Mouse (Mus musculus) ES-E14 (cell line): ENCODE data around the gene Cdh5. TPM values are rescaled to one million over a fixed set of nuclear protein-coding genes. Genes with fewer than 3 reads are reported as not detected.

ENCODE experiments used
- DNase-seq: peaks from one replicate; pipeline ENCODE4 v3.0.0-alpha.2; 2013; ENCODE audit warnings: low read depth, low spot score
- H3K27ac ChIP-seq: 2 replicates; pipeline ENCODE4 v1.5.1; 2012; ENCODE audit warnings: low read depth, mild to moderate bottlenecking, low read length, moderate library complexity, mixed read lengths; ENCODE audit not compliant: poor library complexity, insufficient read depth, severe bottlenecking
- H3K36me3 ChIP-seq: 2 replicates; pipeline ENCODE4 v1.6.1; 2012; ENCODE audit warnings: mild to moderate bottlenecking, low read length, moderate library complexity, mixed read lengths; ENCODE audit not compliant: control insufficient read depth, poor library complexity, insufficient read depth, severe bottlenecking
- H3K4me1 ChIP-seq, 2 experiments: fragments of 150-350 bp in 1 of 2; sonication (generic) in 1 of 2; 2 replicates each; pipeline ENCODE4 v1.6.1; 2012; ENCODE audit warnings: low read length in 2 of 2, mild to moderate bottlenecking in 1 of 2, mixed read lengths in 1 of 2; ENCODE audit not compliant: control insufficient read depth in 2 of 2, insufficient read depth in 2 of 2, poor library complexity in 1 of 2
- H3K4me3 ChIP-seq, 2 experiments: fragments of 150-350 bp in 1 of 2; sonication (generic) in 1 of 2; 2 replicates each; pipeline ENCODE4 v1.5.1; 2012; ENCODE audit warnings: low read length in 2 of 2, low read depth in 1 of 2, mild to moderate bottlenecking in 1 of 2, mixed read lengths in 1 of 2; ENCODE audit not compliant: insufficient read depth in 1 of 2, poor library complexity in 1 of 2, severe bottlenecking in 1 of 2
- H3K9ac ChIP-seq: 2 replicates; pipeline ENCODE4 v1.6.1; 2012; ENCODE audit warnings: low read depth, mild to moderate bottlenecking, low read length, mixed read lengths; ENCODE audit not compliant: poor library complexity, insufficient read depth, severe bottlenecking
- H3K9me3 ChIP-seq: fragments of 150-350 bp; sonication (generic); 2 replicates; pipeline ENCODE4 v1.6.1; 2012; ENCODE audit warnings: low read depth, mild to moderate bottlenecking, low read length; ENCODE audit not compliant: control insufficient read depth, insufficient read depth
- CHD2 ChIP-seq: IDR thresholded peaks from 2 replicates; pipeline ENCODE4 v1.6.1; 2014; ENCODE audit warnings: mild to moderate bottlenecking, low read depth, low read length, inconsistent platforms
- HCFC1 ChIP-seq: IDR thresholded peaks from 2 replicates; pipeline ENCODE4 v1.6.1; 2012; ENCODE audit warnings: low read length, inconsistent platforms, borderline replicate concordance; ENCODE audit not compliant: insufficient read depth
- MAFK ChIP-seq: IDR thresholded peaks from 2 replicates; pipeline ENCODE4 v1.6.1; 2014; ENCODE audit warnings: mild to moderate bottlenecking, low read depth, low read length, inconsistent platforms; ENCODE audit not compliant: insufficient read depth
- ZC3H11A ChIP-seq: IDR thresholded peaks from 2 replicates; pipeline ENCODE4 v1.6.1; 2012; ENCODE audit warnings: low read depth, mild to moderate bottlenecking, inconsistent platforms, low read length, borderline replicate concordance
- ZNF384 ChIP-seq: IDR thresholded peaks from 2 replicates; pipeline ENCODE4 v1.6.1; 2012; ENCODE audit warnings: low read depth, low read length, inconsistent platforms
- in situ Hi-C, 2 experiments: fragments of 600-800 bp; cut with MboI; formaldehyde crosslinking; loops; one replicate each; pipeline ENCODE4 v1.15.1; 2025; ENCODE audit warnings: low sequenced_read_pairs in 2 of 2, inconsistent platforms in 1 of 2; ENCODE audit not compliant: unreplicated experiment in 2 of 2
- total RNA-seq: library from RNA; depleted of rRNA; stranded (reverse); fragments of 300-350 nt; gene quantifications from 2 replicates; pipeline ENCODE4 v1.2.3, GENCODE M21; 2012; rRNA removed

Cdh5 gene
- total RNA-seq = 0.16 and 2.0 TPM in 2 replicates

DNA sequence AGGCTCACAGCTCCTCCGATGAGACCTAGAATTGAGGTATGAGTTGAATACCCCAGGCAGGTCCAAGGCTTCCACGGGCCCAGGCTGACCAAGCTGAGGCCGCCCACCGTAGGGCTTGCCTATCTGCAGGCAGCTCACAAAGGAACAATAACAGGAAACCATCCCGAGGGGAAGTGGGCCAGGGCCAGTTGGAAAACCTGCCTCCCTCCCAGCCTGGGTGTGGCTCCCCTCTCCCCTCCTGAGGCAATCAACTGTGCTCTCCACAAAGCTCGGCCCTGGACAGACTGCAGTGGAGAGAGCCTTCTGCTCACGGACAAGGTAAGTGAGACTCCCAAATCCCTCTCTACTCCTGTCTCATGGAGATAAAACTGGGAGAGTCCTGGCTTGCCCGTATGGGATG lies at the start of gene Cdh5:
Gene Cdh5, plus strand, starts transcription at position 211 of the 400 bp plus-strand sequence.
- in situ Hi-C loops = no loop called here
- no peaks in the 10 kb centered on the region for H3K36me3 ChIP-seq
- peaks cover 2 to 3% of the 10 kb centered on the region in 2 experiments; a peak in 2 of 4 replicates for H3K4me1 ChIP-seq
- no peak for DNase-seq
- no peak within 1 kb of the TSS for H3K9ac ChIP-seq
- H3K27ac ChIP-seq = no peak within 1 kb of the TSS
- TF ChIP-seq ZC3H11A (no peak), HCFC1 (no peak), CHD2 (no peak), ZNF384 (no peak), MAFK (no peak)
- H3K9me3 ChIP-seq = no peaks in the 10 kb centered on the region
- no peak within 1 kb of the TSS for H3K4me3 ChIP-seq

DNA sequence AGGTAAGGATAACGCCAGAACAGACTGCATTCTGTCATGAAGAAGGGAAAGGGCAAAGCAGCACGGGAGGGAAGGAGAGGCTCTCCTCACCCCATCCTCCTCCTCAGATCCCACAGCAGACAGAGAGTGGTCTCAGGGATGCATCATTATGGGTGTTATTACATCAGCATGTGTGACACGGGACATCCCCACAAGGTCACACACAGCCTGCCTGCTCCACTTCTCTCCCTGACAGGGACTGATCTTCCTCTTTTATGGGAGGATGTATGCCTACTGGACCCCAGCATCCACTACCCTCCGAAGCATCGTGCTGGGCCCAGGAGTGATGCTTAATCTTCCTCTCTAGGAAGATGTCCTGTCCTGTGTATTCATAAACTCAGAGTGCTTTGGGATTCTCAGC lies 41.5 kb upstream of the Cdh5 start:
- Histone ChIP-seq H3K36me3 (no peaks in the 10 kb centered on the region), H3K27ac (no peak overlapping the region), H3K9ac (no peak overlapping the region), H3K4me3 (no peak overlapping the region), H3K9me3 (no peaks in the 10 kb centered on the region), H3K4me1 (peaks cover 0 to 3% of the 10 kb centered on the region in 2 experiments; a peak in 1 of 4 replicates)
- in situ Hi-C loops = no loop called here
- no peak for DNase-seq
- TF ChIP-seq ZC3H11A (no peak), HCFC1 (no peak)

DNA sequence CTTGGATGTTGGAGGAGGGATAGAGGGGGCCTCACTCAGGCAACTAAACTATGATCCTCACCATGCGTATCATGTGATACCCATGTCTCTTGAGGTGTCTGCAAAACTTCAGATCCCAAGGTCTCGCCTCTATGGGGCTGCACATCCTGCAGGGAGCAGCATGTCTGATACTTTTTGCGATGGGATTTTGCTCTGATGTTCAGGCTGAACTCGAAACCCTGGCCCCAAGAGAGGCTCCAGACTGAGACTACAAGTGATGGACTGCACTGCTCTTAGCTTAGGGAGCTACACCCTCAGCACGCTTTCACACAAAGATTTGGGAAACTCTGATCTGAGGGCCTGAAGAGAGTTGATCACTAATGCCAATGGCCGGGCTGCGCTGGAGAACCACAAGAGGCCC lies 41.0 kb upstream of the Cdh5 start:
- Histone ChIP-seq H3K4me1 (peaks cover 0 to 3% of the 10 kb centered on the region in 2 experiments; a peak in 1 of 4 replicates), H3K9ac (no peak overlapping the region), H3K27ac (no peak overlapping the region), H3K9me3 (no peaks in the 10 kb centered on the region), H3K4me3 (no peak overlapping the region), H3K36me3 (no peaks in the 10 kb centered on the region)
- TF ChIP-seq ZC3H11A = no peak
- no peak for TF ChIP-seq CHD2
- TF ChIP-seq MAFK = no peak
- TF ChIP-seq ZNF384 = no peak
- TF ChIP-seq HCFC1 = no peak
- DNase-seq = no peak
- in situ Hi-C loops = no loop called here

DNA sequence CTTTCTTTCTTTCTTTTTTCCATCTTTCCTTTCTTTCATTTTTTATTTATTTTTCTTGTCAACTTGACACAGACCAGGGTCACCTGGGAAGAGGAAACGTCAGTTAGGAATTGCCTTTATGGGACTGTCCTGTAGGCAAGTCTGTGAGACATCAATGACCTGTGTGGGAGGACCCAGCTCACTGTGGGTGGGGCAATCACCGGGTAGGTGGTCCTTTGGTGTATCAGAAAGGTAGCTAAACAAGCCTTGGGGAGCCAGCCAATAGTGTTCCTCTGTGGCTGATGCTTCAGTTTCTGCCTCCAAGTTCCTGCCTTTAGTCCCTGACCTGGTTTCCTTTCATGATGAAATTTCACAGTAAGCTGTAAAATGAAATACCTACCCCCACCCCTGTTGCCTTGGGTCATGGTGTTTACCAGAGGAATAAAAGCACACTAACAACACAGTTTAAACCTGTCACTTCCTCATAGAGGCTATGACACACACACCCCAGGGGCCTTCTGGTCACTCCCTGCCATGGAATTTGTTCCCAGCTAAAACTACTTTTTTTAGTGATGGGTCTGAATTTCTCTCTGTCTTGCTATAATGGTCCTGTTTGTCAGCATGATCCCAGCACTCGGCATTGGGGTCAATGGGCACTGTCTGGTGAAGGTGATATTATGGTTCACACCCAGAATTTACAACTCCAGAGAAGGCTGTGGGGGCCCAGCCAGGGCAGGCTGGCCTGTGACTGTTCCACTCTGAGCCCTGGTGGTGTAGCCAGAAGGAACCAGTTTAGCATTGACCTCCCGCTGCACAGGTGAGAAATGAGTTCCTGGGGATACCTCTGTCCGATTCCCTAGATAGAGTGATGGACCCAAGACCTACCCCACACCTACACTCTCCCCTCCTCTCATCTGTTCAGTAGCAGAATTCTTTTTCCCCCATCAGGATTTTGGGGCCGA lies 40.1 kb upstream of the Cdh5 start:
- TF ChIP-seq CHD2 = no peak
- no peak for TF ChIP-seq ZC3H11A
- no peak for TF ChIP-seq ZNF384
- TF ChIP-seq HCFC1 = no peak
- TF ChIP-seq MAFK = no peak
- no peak overlapping the region for H3K27ac ChIP-seq
- H3K4me3 ChIP-seq = no peak overlapping the region
- H3K9ac ChIP-seq = no peak overlapping the region
- H3K9me3 ChIP-seq = no peaks in the 10 kb centered on the region
- in situ Hi-C loops = no loop called here
- H3K36me3 ChIP-seq = no peaks in the 10 kb centered on the region
- peaks cover 0 to 3% of the 10 kb centered on the region in 2 experiments; a peak in 1 of 4 replicates for H3K4me1 ChIP-seq
- no peak for DNase-seq
